ENCODE assay signal across 16 mouse cellular contexts in genomic region chr15:5238553-5238952, GRCm38 (mm10). TPM values are rescaled to one million over a fixed set of nuclear protein-coding genes. Genes with fewer than 3 reads are reported as not detected.
A peak's percentile ranks its signal among the peaks of the same experiment; 100 is the strongest.
DNase-seq lines count a peak whose midpoint lies in the region; ATAC-seq and TF ChIP-seq lines count a peak whose summit lies in the region.
"Had no signal": no experiment of that assay in that cellular context is flagged by ENCODE, and none has a peak within 500 bp of the region (broad histone marks: within the 10 kb centered on the region; RNA-seq: fewer than 3 reads in every experiment).

No protein-coding gene starts in this region.

- TF ChIP-seq CTCF in kidney, adult 2 months (conservative IDR thresholded peaks at IDR 0.05; ENCODE audit: insufficient read depth, insufficient read length, low read depth, low read length): no peak

- no peak for TF ChIP-seq POLR2A in kidney, adult 2 months (IDR thresholded peaks at IDR 0.05; ENCODE audit: low read depth, low read length)

- H3K27me3 ChIP-seq in kidney, adult 2 months (replicated peaks; ENCODE audit: control insufficient read depth, insufficient read depth, low read length): no peaks in the 10 kb centered on the region
- H3K27me3 ChIP-seq in kidney, embryonic 15.5 days: peaks cover 11% of the 10 kb centered on the region

- H3K4me1 ChIP-seq in kidney, adult 2 months (ENCODE audit: control insufficient read depth, insufficient read depth, low read length): peaks cover 2% of the 10 kb centered on the region
- peaks cover 44% of the 10 kb centered on the region for H3K4me1 ChIP-seq in kidney, embryonic 15.5 days

- no peak overlapping the region for H3K27ac ChIP-seq in kidney, adult 2 months (ENCODE audit: insufficient read depth, low read depth, low read length)
- H3K27ac ChIP-seq in kidney, embryonic 15.5 days: no peak overlapping the region
- H3K27ac ChIP-seq: hindbrain, embryonic 15.5 days; liver, embryonic 14.5 days had no signal

- no peaks in the 10 kb centered on the region for H3K9me3 ChIP-seq in kidney, embryonic 15.5 days (replicated peaks)
- H3K9me3 ChIP-seq: hindbrain, embryonic 15.5 days had no signal

- H3K4me2 ChIP-seq in kidney, embryonic 15.5 days: no peak overlapping the region
- H3K4me2 ChIP-seq: midbrain, embryonic 11.5 days had no signal

- ATAC-seq in kidney, embryonic 15.5 days (replicated peaks; ENCODE audit: low FRiP score): no peak
- no peak for ATAC-seq in erythroid progenitor cell, adult 5-6 weeks (replicated peaks; ENCODE audit: low FRiP score, poor library complexity, severe bottlenecking)
- ATAC-seq: forebrain, embryonic 14.5 days had no signal

- no peak overlapping the region for H3K4me3 ChIP-seq in kidney, adult 2 months (ENCODE audit: insufficient read depth, low read depth, low read length)
- no peak overlapping the region for H3K4me3 ChIP-seq in kidney, embryonic 15.5 days (replicated peaks)
- H3K4me3 ChIP-seq: hindbrain, embryonic 15.5 days had no signal

- H3K36me3 ChIP-seq in kidney, adult 2 months (ENCODE audit: control insufficient read depth, insufficient read depth, low read length): no peaks in the 10 kb centered on the region; the same call in 1 of the 2 replicates
- H3K36me3 ChIP-seq in kidney, embryonic 15.5 days: no peaks in the 10 kb centered on the region
- H3K36me3 ChIP-seq: hindbrain, embryonic 15.5 days had no signal

- 71% methylated on average over 4 of the region's 4 CpGs for WGBS in kidney, adult 2 months
- WGBS in kidney, embryonic 15.5 days: 76% methylated on average over 4 of the region's 4 CpGs

- intact Hi-C loops in heart, postnatal 25 days (cut with DNase I): loop anchor here (5.0 kb wide), 1 partner anchor 1324 kb away; no protein-coding TSS in a partner anchor

- peak; percentile 11 for DNase-seq in kidney, adult 2 months
- peak; percentile 62 for DNase-seq in CD4-positive, CD25-positive, alpha-beta regulatory T cell, adult 2 months (ENCODE audit: low read depth, low spot score)
- DNase-seq in NIH3T3 (ENCODE audit: low read depth): peak; percentile 26
- DNase-seq in heart, postnatal 25 days (ENCODE audit: low spot score): peak; percentile 29
- no peak for DNase-seq in urinary bladder, postnatal 4 days (ENCODE audit: low spot score in 2 of 2)
- no peak for DNase-seq in right cerebral cortex, postnatal 25 days
- DNase-seq: cerebellum, adult 18-20 months; kidney, adult 9 months; left cerebral cortex, postnatal 4 days; lung, postnatal 14 days had no signal

- no peak overlapping the region for H3K9ac ChIP-seq in kidney, embryonic 15.5 days
- H3K9ac ChIP-seq: hindbrain, embryonic 15.5 days; liver, embryonic 14.5 days had no signal

RNA-seq across cellular contexts. Expression of gene Ptger4, which starts 5.4 kb away (rescaled TPM):
- 5.6 and 5.7 TPM in 2 replicates for polyA plus RNA-seq in kidney, adult 2 months (2012; rRNA removed)
- 4.2 and 5.2 TPM in 2 replicates for polyA plus RNA-seq in kidney, embryonic 15.5 days (2015; fragmentation: Nextera tagmentation; extraction: Ambion mirVana)
- total RNA-seq in heart, postnatal 25 days (2021): 1 to 10 TPM; 2.5 to 2.6 TPM
- total RNA-seq in erythroid progenitor cell, adult 5-6 weeks (2015; ENCODE audit: low replicate concordance): 4.2 and 6.8 TPM in 2 replicates
- 5.5 and 5.8 TPM in 2 replicates for total RNA-seq in erythroid progenitor cell, adult 5-6 weeks (2017; ENCODE audit: low replicate concordance)

RNA-seq across cellular contexts. Expression of gene Ttc33, which starts 53.2 kb away (rescaled TPM):
- polyA plus RNA-seq in kidney, adult 2 months (2012; rRNA removed): 9.6 and 14.2 TPM in 2 replicates
- 45.1 and 45.2 TPM in 2 replicates for polyA plus RNA-seq in kidney, embryonic 15.5 days (2015; fragmentation: Nextera tagmentation; extraction: Ambion mirVana)
- total RNA-seq in heart, postnatal 25 days (2021): 10 to 100 TPM; 32.6 to 39.5 TPM
- total RNA-seq in erythroid progenitor cell, adult 5-6 weeks (2015; ENCODE audit: low replicate concordance): 1.7 and 9.4 TPM in 2 replicates
- total RNA-seq in erythroid progenitor cell, adult 5-6 weeks (2017; ENCODE audit: low replicate concordance): 4.8 and 11.4 TPM in 2 replicates

Comparison
In these comparisons a context has a peak if more than half of its experiments do, and no peak if none do; other contexts are left out.
1. DNase-seq: peak in kidney, adult 2 months (single experiment), CD4-positive, CD25-positive, alpha-beta regulatory T cell, adult 2 months (single experiment), NIH3T3 (single experiment) and heart, postnatal 25 days (single experiment); none in urinary bladder, postnatal 4 days (0 of 2) and right cerebral cortex, postnatal 25 days (single experiment).